Mouse (Mus musculus) intestine, embryonic 15.5 days (tissue): ENCODE measurements around the gene Pafah1b1. TPM values are rescaled to one million over a fixed set of nuclear protein-coding genes. Genes with fewer than 3 reads are reported as not detected.

Source experiments
- ATAC-seq: fragments of 200-750 bp; cut with Nextera tagmentation; 2 replicates; pipeline ENCODE4 v1.8.0; 2017; ENCODE audit warnings: moderate TSS enrichment, moderate library complexity
- H3K27ac ChIP-seq: fragments of 300-500 bp; sonication (generic); 2 replicates; pipeline ENCODE4 v1.5.1; 2015; ENCODE audit warnings: mild to moderate bottlenecking, inconsistent platforms
- H3K27me3 ChIP-seq: fragments of 300-500 bp; sonication (generic); replicated peaks from 2 replicates; pipeline ENCODE4 v1.6.1; 2015; ENCODE audit warnings: inconsistent platforms
- H3K36me3 ChIP-seq: fragments of 300-500 bp; sonication (generic); 2 replicates; pipeline ENCODE4 v1.6.1; 2015; ENCODE audit warnings: inconsistent platforms
- H3K4me1 ChIP-seq: fragments of 300-500 bp; sonication (generic); replicated peaks from 2 replicates; pipeline ENCODE4 v1.6.1; 2015; ENCODE audit warnings: inconsistent platforms
- H3K4me2 ChIP-seq: fragments of 300-500 bp; sonication (generic); replicated peaks from 2 replicates; pipeline ENCODE4 v1.6.1; 2015; ENCODE audit warnings: mild to moderate bottlenecking, inconsistent platforms
- H3K4me3 ChIP-seq: fragments of 300-500 bp; sonication (generic); replicated peaks from 2 replicates; pipeline ENCODE4 v1.5.1; 2015; ENCODE audit warnings: inconsistent platforms
- H3K9ac ChIP-seq: fragments of 300-500 bp; sonication (generic); 2 replicates; pipeline ENCODE4 v1.6.1; 2015; ENCODE audit warnings: inconsistent platforms
- H3K9me3 ChIP-seq: fragments of 300-500 bp; sonication (generic); 2 replicates; pipeline ENCODE4 v1.6.1; 2016; ENCODE audit warnings: inconsistent platforms
- WGBS: fragments of 180-500 bp; shearing (Covaris S2); methylation state at CpG from one replicate; pipeline ENCODE4 v1.1.7; 2015; 5-methylcytosine and 5-hydroxymethylcytosine counted together
- polyA plus RNA-seq: library from polyadenylated mRNA; unstranded; fragments of >200 nt; fragmentation: Nextera tagmentation; extraction: Ambion mirVana; gene quantifications from 2 replicates; pipeline ENCODE4 v1.2.1, GENCODE M21; 2015

Gene Pafah1b1
- polyA plus RNA-seq, 1 experiment from 2014 or later, result 55.8 TPM

GRCm38 (mm10) chr11:74652791-74653191 is 71.7 kb downstream of the Pafah1b1 start:
- no peak for ATAC-seq
- peak overlapping the region; percentile 7 for H3K4me2 ChIP-seq
- H3K9me3 ChIP-seq, result no peaks in the 10 kb centered on the region
- WGBS, result 81% methylated on average over 4 of the region's 4 CpGs
- no peak overlapping the region for H3K27ac ChIP-seq
- H3K9ac ChIP-seq, result 0 out of 2 replicates have a peak overlapping the region, but pooled peaks have one; percentile 15
- H3K4me1 ChIP-seq, result peaks cover 35% of the 10 kb centered on the region
- no peaks in the 10 kb centered on the region for H3K27me3 ChIP-seq
- H3K4me3 ChIP-seq, result no peak overlapping the region
- peaks cover 10% of the 10 kb centered on the region for H3K36me3 ChIP-seq

- no peaks in the 10 kb centered on the region for H3K36me3 ChIP-seq
- WGBS, result 43% methylated on average over 4 of the region's 4 CpGs
- ATAC-seq, result no peak
- H3K4me2 ChIP-seq, result peak overlapping the region; percentile 86
- H3K9ac ChIP-seq, result peak overlapping the region; percentile 93
- H3K4me1 ChIP-seq, result peaks cover 35% of the 10 kb centered on the region
- peak overlapping the region; percentile 96 for H3K4me3 ChIP-seq
- no peaks in the 10 kb centered on the region for H3K9me3 ChIP-seq
- H3K27me3 ChIP-seq, result no peaks in the 10 kb centered on the region
- peak overlapping the region; percentile 89; the same call in 1 of the 2 replicates for H3K27ac ChIP-seq
Observed at GRCm38 (mm10) chr11:74650576-74651100, 73.8 kb downstream of the Pafah1b1 start.

GRCm38 (mm10) chr11:74649647-74650551 is 74.6 kb downstream of the Pafah1b1 start:
- ATAC-seq, result peak; percentile 80

GRCm38 (mm10) chr11:74649095-74649646 is 75.3 kb downstream of the Pafah1b1 start, which contains the start of gene Cluh:
Cluh (plus strand) TSS chr11:74649495.
- H3K9ac ChIP-seq, result peak within 1 kb of the TSS; percentile 93
- no peaks in the 10 kb centered on the region for H3K9me3 ChIP-seq
- H3K4me1 ChIP-seq, result peaks cover 35% of the 10 kb centered on the region
- H3K27me3 ChIP-seq, result no peaks in the 10 kb centered on the region
- peak; percentile 90 for ATAC-seq
- H3K4me2 ChIP-seq, result peak within 1 kb of the TSS; percentile 86
- peak within 1 kb of the TSS; percentile 89 for H3K27ac ChIP-seq
- under 1% methylated on average over 58 of the region's 58 CpGs for WGBS
- H3K4me3 ChIP-seq, result peak within 1 kb of the TSS; percentile 96
- no peaks in the 10 kb centered on the region for H3K36me3 ChIP-seq

More at GRCm38 (mm10) chr11:74649647-74650551, 74.6 kb downstream of the Pafah1b1 start:
- Histone ChIP-seq H3K4me2 (peak overlapping the region; percentile 86), H3K4me1 (peaks cover 35% of the 10 kb centered on the region), H3K9ac (peak overlapping the region; percentile 93), H3K27ac (peak overlapping the region; percentile 89), H3K9me3 (no peaks in the 10 kb centered on the region), H3K36me3 (no peaks in the 10 kb centered on the region), H3K27me3 (no peaks in the 10 kb centered on the region), H3K4me3 (peak overlapping the region; percentile 96)
- WGBS, result under 1% methylated on average over 53 of the region's 53 CpGs

- no peaks in the 10 kb centered on the region for H3K9me3 ChIP-seq
- peak; percentile 33 for ATAC-seq
- H3K27me3 ChIP-seq, result no peaks in the 10 kb centered on the region
- peak overlapping the region; percentile 86 for H3K4me2 ChIP-seq
- peak overlapping the region; percentile 96 for H3K4me3 ChIP-seq
- peak overlapping the region; percentile 42 for H3K27ac ChIP-seq
- H3K36me3 ChIP-seq, result no peaks in the 10 kb centered on the region
- 0 out of 2 replicates have a peak overlapping the region, but pooled peaks have one; percentile 9 for H3K9ac ChIP-seq
- 0% methylated on average over 1 of the region's 1 CpGs for WGBS
- H3K4me1 ChIP-seq, result peaks cover 35% of the 10 kb centered on the region
Observed at GRCm38 (mm10) chr11:74648676-74649075, 75.8 kb downstream of the Pafah1b1 start.

GRCm38 (mm10) chr11:74647966-74648365 is 76.5 kb downstream of the Pafah1b1 start:
- H3K9me3 ChIP-seq, result no peaks in the 10 kb centered on the region
- no peak overlapping the region for H3K9ac ChIP-seq
- peak overlapping the region; percentile 42 for H3K27ac ChIP-seq
- ATAC-seq, result no peak
- no peaks in the 10 kb centered on the region for H3K36me3 ChIP-seq
- no peak overlapping the region for H3K4me3 ChIP-seq
- 86% methylated on average over 1 of the region's 1 CpGs for WGBS
- H3K4me1 ChIP-seq, result peaks cover 28% of the 10 kb centered on the region
- no peaks in the 10 kb centered on the region for H3K27me3 ChIP-seq
- H3K4me2 ChIP-seq, result 0 out of 2 replicates have a peak overlapping the region, but pooled peaks have one; percentile 86

- H3K27me3 ChIP-seq, result no peaks in the 10 kb centered on the region
- peaks cover 19% of the 10 kb centered on the region for H3K4me1 ChIP-seq
- ATAC-seq, result no peak
- WGBS, result 58% methylated on average over 1 of the region's 1 CpGs
- H3K9ac ChIP-seq, result no peak overlapping the region
- H3K9me3 ChIP-seq, result no peaks in the 10 kb centered on the region
- H3K36me3 ChIP-seq, result no peaks in the 10 kb centered on the region
- H3K4me3 ChIP-seq, result no peak overlapping the region
- no peak overlapping the region for H3K27ac ChIP-seq
- peak overlapping the region; percentile 88 for H3K4me2 ChIP-seq
Observed at GRCm38 (mm10) chr11:74639628-74640027, 84.8 kb downstream of the Pafah1b1 start.

GRCm38 (mm10) chr11:74638791-74639411 is 85.6 kb downstream of the Pafah1b1 start:
- H3K9ac ChIP-seq, result peak overlapping the region; percentile 88

GRCm38 (mm10) chr11:74637971-74638790 is 86.3 kb downstream of the Pafah1b1 start:
- peak overlapping the region; percentile 88 for H3K4me2 ChIP-seq
- peak overlapping the region; percentile 88 for H3K9ac ChIP-seq
- peak overlapping the region; percentile 85 for H3K4me3 ChIP-seq
- no peaks in the 10 kb centered on the region for H3K36me3 ChIP-seq
- H3K27me3 ChIP-seq, result no peaks in the 10 kb centered on the region
- no peaks in the 10 kb centered on the region for H3K9me3 ChIP-seq
- H3K4me1 ChIP-seq, result peaks cover 19% of the 10 kb centered on the region
- H3K27ac ChIP-seq, result peak overlapping the region; percentile 92
- under 1% methylated on average over 83 of the region's 86 CpGs for WGBS
- ATAC-seq, result peak; percentile 95

More at GRCm38 (mm10) chr11:74638791-74639411, 85.6 kb downstream of the Pafah1b1 start:
- ATAC-seq, result peak; percentile 54
- WGBS, result 8% methylated on average over 9 of the region's 9 CpGs
- peaks cover 19% of the 10 kb centered on the region for H3K4me1 ChIP-seq
- H3K4me3 ChIP-seq, result peak overlapping the region; percentile 85
- H3K27ac ChIP-seq, result peak overlapping the region; percentile 92
- H3K27me3 ChIP-seq, result no peaks in the 10 kb centered on the region
- H3K9me3 ChIP-seq, result no peaks in the 10 kb centered on the region
- no peaks in the 10 kb centered on the region for H3K36me3 ChIP-seq
- peak overlapping the region; percentile 88 for H3K4me2 ChIP-seq

GRCm38 (mm10) chr11:74637486-74637885 is 87.0 kb downstream of the Pafah1b1 start:
- WGBS, result 21% methylated on average over 8 of the region's 8 CpGs
- Histone ChIP-seq H3K4me3 (peak overlapping the region; percentile 85), H3K4me1 (peaks cover 19% of the 10 kb centered on the region), H3K27me3 (no peaks in the 10 kb centered on the region), H3K4me2 (peak overlapping the region; percentile 88), H3K9me3 (no peaks in the 10 kb centered on the region), H3K27ac (peak overlapping the region; percentile 92), H3K9ac (peak overlapping the region; percentile 88), H3K36me3 (no peaks in the 10 kb centered on the region)
- ATAC-seq, result no peak
